Mouse (Mus musculus): ENCODE measurements around the gene Galnt14. TPM values are rescaled to one million over a fixed set of nuclear protein-coding genes. Genes with fewer than 3 reads are reported as not detected.

Gene Galnt14
- polyA plus RNA-seq, 2 experiments = 3.0 to 4.9 TPM

DNA sequence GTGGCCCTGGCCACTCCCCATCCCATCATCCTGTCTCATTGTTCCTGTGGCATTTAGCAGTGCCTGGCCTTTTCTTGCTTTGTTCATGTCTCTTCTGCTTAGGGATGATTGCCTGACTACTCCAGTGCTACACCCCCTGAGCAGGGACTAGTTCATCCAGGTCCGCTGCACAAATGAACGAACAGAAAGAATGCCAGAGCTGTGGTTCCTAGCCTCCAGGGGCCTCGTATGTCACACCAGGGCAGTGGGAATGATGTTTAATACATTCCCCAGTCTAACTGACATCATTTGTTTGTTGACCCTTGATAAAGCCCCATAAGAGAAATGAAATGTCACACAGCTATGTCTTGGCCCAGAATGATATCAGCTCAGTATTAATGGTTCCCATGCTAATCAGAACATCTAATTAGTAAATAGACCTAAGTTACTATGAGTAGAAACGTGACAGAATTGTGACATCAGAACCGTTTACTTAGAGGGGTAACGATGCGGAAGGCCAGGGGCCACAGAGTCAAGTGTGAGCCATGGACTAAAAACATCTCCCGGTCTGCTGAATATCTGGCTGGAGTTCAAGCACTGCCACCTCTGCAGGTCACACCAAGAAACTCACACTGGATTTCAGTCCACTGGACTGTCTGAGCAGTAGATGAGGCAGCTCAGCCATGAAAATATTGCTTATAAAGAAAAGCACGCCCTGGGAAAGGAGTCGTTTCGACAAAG lies 76.1 kb downstream of the Galnt14 start:
- no peaks in the 10 kb centered on the region for H3K4me1 ChIP-seq (ENCODE audit: control insufficient read depth, insufficient read depth, low read length)
- 68% methylated on average over 11 of the region's 11 CpGs for WGBS
- H3K9ac ChIP-seq (ENCODE audit: low read depth, low read length, severe bottlenecking) = no peak overlapping the region
- no peak overlapping the region for H3K4me2 ChIP-seq (replicated peaks; ENCODE audit: low read depth, low read length, severe bottlenecking)
- H3K9me3 ChIP-seq (ENCODE audit: control insufficient read depth, low read length) = no peaks in the 10 kb centered on the region
- DNase-seq (ENCODE audit: low spot score) (no peak), ATAC-seq (ENCODE audit: low FRiP score, low read depth) (no peak)
- H3K36me3 ChIP-seq (ENCODE audit: control insufficient read depth, insufficient read depth, low read length) = no peaks in the 10 kb centered on the region
- no peak overlapping the region for H3K4me3 ChIP-seq (replicated peaks; ENCODE audit: low read length)
- H3K27me3 ChIP-seq (ENCODE audit: control insufficient read depth, insufficient read depth, low read length) = no peaks in the 10 kb centered on the region
- TF ChIP-seq POLR2A (IDR thresholded peaks at IDR 0.05; ENCODE audit: borderline replicate concordance, extremely low read depth, insufficient read depth, insufficient read length) = no peak
- no peak overlapping the region for H3K27ac ChIP-seq (replicated peaks; ENCODE audit: low read depth, low read length)

GRCm38 (mm10) chr17:73628263-73628914 lies 81.9 kb downstream of the Galnt14 start:
- Histone ChIP-seq H3K4me1 (ENCODE audit: control insufficient read depth, insufficient read depth, low read length) (no peaks in the 10 kb centered on the region), H3K4me2 (replicated peaks; ENCODE audit: low read depth, low read length, severe bottlenecking) (no peak overlapping the region), H3K9me3 (ENCODE audit: control insufficient read depth, low read length) (no peaks in the 10 kb centered on the region), H3K27me3 (ENCODE audit: control insufficient read depth, insufficient read depth, low read length) (no peaks in the 10 kb centered on the region), H3K4me3 (replicated peaks; ENCODE audit: low read length) (no peak overlapping the region), H3K9ac (ENCODE audit: low read depth, low read length, severe bottlenecking) (no peak overlapping the region), H3K36me3 (ENCODE audit: control insufficient read depth, insufficient read depth, low read length) (no peaks in the 10 kb centered on the region), H3K27ac (replicated peaks; ENCODE audit: low read depth, low read length) (no peak overlapping the region)
- WGBS = 64% methylated on average over 14 of the region's 14 CpGs
- TF ChIP-seq POLR2A (IDR thresholded peaks at IDR 0.05; ENCODE audit: borderline replicate concordance, extremely low read depth, insufficient read depth, insufficient read length) = no peak
- ATAC-seq (ENCODE audit: low FRiP score, low read depth) (no peak), DNase-seq (ENCODE audit: low spot score) (no peak)

DNA sequence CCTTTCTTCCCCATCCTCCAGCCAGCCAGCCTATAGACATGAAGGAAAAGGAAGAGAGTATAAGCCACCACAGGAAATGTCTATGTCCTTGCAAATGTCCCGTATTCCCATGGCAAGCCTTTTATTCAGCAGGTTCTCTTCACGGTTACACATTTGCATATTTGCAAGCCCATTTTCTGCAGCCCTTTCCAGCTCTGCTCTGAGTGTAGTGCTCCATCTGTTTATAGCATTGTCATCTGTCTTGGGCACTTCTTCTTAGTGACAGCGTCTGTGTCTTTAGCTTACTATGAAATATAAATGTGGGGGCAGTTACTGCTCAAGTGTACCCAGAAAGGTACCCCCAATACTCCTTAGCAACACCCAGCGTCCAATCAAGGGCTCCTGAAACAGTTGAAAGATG lies 83.3 kb downstream of the Galnt14 start:
- Histone ChIP-seq H3K9me3 (ENCODE audit: control insufficient read depth, low read length) (no peaks in the 10 kb centered on the region), H3K36me3 (ENCODE audit: control insufficient read depth, insufficient read depth, low read length) (no peaks in the 10 kb centered on the region), H3K4me3 (replicated peaks; ENCODE audit: low read length) (no peak overlapping the region), H3K4me1 (ENCODE audit: control insufficient read depth, insufficient read depth, low read length) (no peaks in the 10 kb centered on the region), H3K4me2 (replicated peaks; ENCODE audit: low read depth, low read length, severe bottlenecking) (no peak overlapping the region), H3K27ac (replicated peaks; ENCODE audit: low read depth, low read length) (no peak overlapping the region), H3K27me3 (ENCODE audit: control insufficient read depth, insufficient read depth, low read length) (no peaks in the 10 kb centered on the region), H3K9ac (ENCODE audit: low read depth, low read length, severe bottlenecking) (no peak overlapping the region)
- 87% methylated on average over 4 of the region's 4 CpGs for WGBS
- TF ChIP-seq POLR2A (IDR thresholded peaks at IDR 0.05; ENCODE audit: borderline replicate concordance, extremely low read depth, insufficient read depth, insufficient read length) = no peak
- DNase-seq (ENCODE audit: low spot score) = no peak
- ATAC-seq (ENCODE audit: low FRiP score, low read depth) = no peak

- DNase-seq (ENCODE audit: low spot score) = no peak
- H3K27ac ChIP-seq (replicated peaks; ENCODE audit: low read depth, low read length) = no peak overlapping the region
- TF ChIP-seq POLR2A (IDR thresholded peaks at IDR 0.05; ENCODE audit: borderline replicate concordance, extremely low read depth, insufficient read depth, insufficient read length) = no peak
These were observed 90.2 kb downstream of the Galnt14 start for GRCm38 (mm10) chr17:73620049-73620448.

GRCm38 (mm10) chr17:73602552-73603478 lies 107.4 kb downstream of the Galnt14 start:
- no peak for TF ChIP-seq POLR2A (IDR thresholded peaks at IDR 0.05; ENCODE audit: borderline replicate concordance, extremely low read depth, insufficient read depth, insufficient read length)
- WGBS = 60% methylated on average over 5 of the region's 5 CpGs
- Histone ChIP-seq H3K27me3 (ENCODE audit: control insufficient read depth, insufficient read depth, low read length) (no peaks in the 10 kb centered on the region), H3K36me3 (ENCODE audit: control insufficient read depth, insufficient read depth, low read length) (no peaks in the 10 kb centered on the region), H3K4me1 (ENCODE audit: control insufficient read depth, insufficient read depth, low read length) (no peaks in the 10 kb centered on the region), H3K4me3 (replicated peaks; ENCODE audit: low read length) (no peak overlapping the region), H3K27ac (replicated peaks; ENCODE audit: low read depth, low read length) (no peak overlapping the region), H3K4me2 (replicated peaks; ENCODE audit: low read depth, low read length, severe bottlenecking) (no peak overlapping the region), H3K9me3 (ENCODE audit: control insufficient read depth, low read length) (no peaks in the 10 kb centered on the region), H3K9ac (ENCODE audit: low read depth, low read length, severe bottlenecking) (no peak overlapping the region)
- DNase-seq (ENCODE audit: low spot score) = no peak
- ATAC-seq (ENCODE audit: low FRiP score, low read depth) = no peak

More at GRCm38 (mm10) chr17:73620049-73620448, 90.2 kb downstream of the Galnt14 start:
- H3K9ac ChIP-seq (ENCODE audit: low read depth, low read length, severe bottlenecking) = no peak overlapping the region
- no peak for ATAC-seq (ENCODE audit: low FRiP score, low read depth)
- no peaks in the 10 kb centered on the region for H3K36me3 ChIP-seq (ENCODE audit: control insufficient read depth, insufficient read depth, low read length)
- no peaks in the 10 kb centered on the region for H3K4me1 ChIP-seq (ENCODE audit: control insufficient read depth, insufficient read depth, low read length)
- no peaks in the 10 kb centered on the region for H3K27me3 ChIP-seq (ENCODE audit: control insufficient read depth, insufficient read depth, low read length)
- no peaks in the 10 kb centered on the region for H3K9me3 ChIP-seq (ENCODE audit: control insufficient read depth, low read length)
- WGBS = 90% methylated on average over 4 of the region's 4 CpGs
- no peak overlapping the region for H3K4me3 ChIP-seq (replicated peaks; ENCODE audit: low read length)
- no peak overlapping the region for H3K4me2 ChIP-seq (replicated peaks; ENCODE audit: low read depth, low read length, severe bottlenecking)
